ENCODE assay signal across 8 mouse cellular contexts in genomic region chr8:128450390-128451032, GRCm38 (mm10).
DNase-seq lines count a peak whose midpoint lies in the region; ATAC-seq and TF ChIP-seq lines count a peak whose summit lies in the region.

No protein-coding gene starts in this region.

- no peaks in the 10 kb centered on the region; the same call in 1 of the 2 replicates for H3K36me3 ChIP-seq in kidney, adult 2 months (ENCODE audit: control insufficient read depth, insufficient read depth, low read length)
- H3K36me3 ChIP-seq in hindbrain, embryonic 11.5 days (ENCODE audit: control insufficient read depth, insufficient read depth, low read length), result no peaks in the 10 kb centered on the region
- H3K36me3 ChIP-seq in midbrain, embryonic 14.5 days (ENCODE audit: control insufficient read depth, insufficient read depth, low read length), result 0 out of 2 replicates have a peak, but pooled peaks cover 6% of the 10 kb centered on the region

- H3K4me2 ChIP-seq in hindbrain, embryonic 11.5 days (replicated peaks; ENCODE audit: low read depth, low read length), result no peak overlapping the region
- no peak overlapping the region for H3K4me2 ChIP-seq in midbrain, embryonic 14.5 days (ENCODE audit: low read length)

- no peak overlapping the region for H3K27ac ChIP-seq in kidney, adult 2 months (ENCODE audit: insufficient read depth, low read depth, low read length)
- H3K27ac ChIP-seq in hindbrain, embryonic 11.5 days (ENCODE audit: low read depth, low read length), result peak overlapping the region; percentile 56; the same call in 1 of the 2 replicates
- H3K27ac ChIP-seq in midbrain, embryonic 14.5 days (replicated peaks; ENCODE audit: low read depth, low read length), result peak overlapping the region; percentile 53

- no peaks in the 10 kb centered on the region for H3K27me3 ChIP-seq in kidney, adult 2 months (replicated peaks; ENCODE audit: control insufficient read depth, insufficient read depth, low read length)
- H3K27me3 ChIP-seq in hindbrain, embryonic 11.5 days (ENCODE audit: control insufficient read depth, insufficient read depth, low read length), result no peaks in the 10 kb centered on the region
- no peaks in the 10 kb centered on the region for H3K27me3 ChIP-seq in midbrain, embryonic 14.5 days (ENCODE audit: control insufficient read depth, insufficient read depth, low read length)

- no peak for TF ChIP-seq CTCF in kidney, adult 2 months (conservative IDR thresholded peaks at IDR 0.05; ENCODE audit: insufficient read depth, insufficient read length, low read depth, low read length)

- no peaks in the 10 kb centered on the region; the same call in 1 of the 2 replicates for H3K4me1 ChIP-seq in kidney, adult 2 months (ENCODE audit: control insufficient read depth, insufficient read depth, low read length)
- H3K4me1 ChIP-seq in hindbrain, embryonic 11.5 days (replicated peaks; ENCODE audit: control insufficient read depth, insufficient read depth, low read length), result no peaks in the 10 kb centered on the region
- peaks cover 8% of the 10 kb centered on the region; the same call in 1 of the 2 replicates for H3K4me1 ChIP-seq in midbrain, embryonic 14.5 days (ENCODE audit: control insufficient read depth, insufficient read depth, low read length)

- no peak for ATAC-seq in hindbrain, embryonic 11.5 days (ENCODE audit: low FRiP score)
- no peak for ATAC-seq in midbrain, embryonic 14.5 days (ENCODE audit: low FRiP score, low TSS enrichment)

- no peak overlapping the region for H3K4me3 ChIP-seq in kidney, adult 2 months (ENCODE audit: insufficient read depth, low read depth, low read length)
- no peak overlapping the region for H3K4me3 ChIP-seq in hindbrain, embryonic 11.5 days (ENCODE audit: low read depth, low read length)
- no peak overlapping the region for H3K4me3 ChIP-seq in midbrain, embryonic 14.5 days (replicated peaks; ENCODE audit: low read depth, low read length)

- no peak overlapping the region for H3K9ac ChIP-seq in hindbrain, embryonic 11.5 days (ENCODE audit: low read depth, low read length)
- no peak overlapping the region for H3K9ac ChIP-seq in midbrain, embryonic 14.5 days (replicated peaks; ENCODE audit: low read length)

- TF ChIP-seq POLR2A in kidney, adult 2 months (IDR thresholded peaks at IDR 0.05; ENCODE audit: low read depth, low read length), result no peak

- WGBS in kidney, adult 2 months, result 38% methylated on average over 9 of the region's 9 CpGs
- 60% methylated on average over 9 of the region's 9 CpGs for WGBS in hindbrain, embryonic 11.5 days
- 40% methylated on average over 9 of the region's 9 CpGs for WGBS in midbrain, embryonic 14.5 days

- H3K9me3 ChIP-seq in hindbrain, embryonic 11.5 days (ENCODE audit: control insufficient read depth, low read length), result no peaks in the 10 kb centered on the region
- H3K9me3 ChIP-seq in midbrain, embryonic 14.5 days (ENCODE audit: control insufficient read depth, low read length), result no peaks in the 10 kb centered on the region

- DNase-seq in kidney, adult 2 months, result peak; percentile 20
- no peak for DNase-seq in kidney, adult 8-10 months
- DNase-seq in embryo, embryonic 9.5 days (ENCODE audit: extremely low spot score), result peak; percentile 12
- DNase-seq in hindbrain, embryonic 11.5 days (ENCODE audit: low spot score), result peak; percentile 24
- DNase-seq in midbrain, embryonic 14.5 days, result peak; percentile 48
- no peak for DNase-seq in layer of hippocampus, postnatal 14 days (ENCODE audit: low spot score in 2 of 2)
- DNase-seq in layer of hippocampus, adult 8-10 months (ENCODE audit: low spot score in 2 of 2), result no peak
- no peak for DNase-seq in cerebellum, postnatal 4 days (ENCODE audit: low spot score in 2 of 2)

Comparison
In these comparisons a context has a peak if more than half of its experiments do, and no peak if none do; other contexts are left out.
1. DNase-seq: peak in kidney, adult 2 months (single experiment), embryo, embryonic 9.5 days (single experiment), hindbrain, embryonic 11.5 days (single experiment) and midbrain, embryonic 14.5 days (single experiment); none in kidney, adult 8-10 months (0 of 2), layer of hippocampus, postnatal 14 days (0 of 2), layer of hippocampus, adult 8-10 months (0 of 2) and cerebellum, postnatal 4 days (0 of 2).